Mouse (Mus musculus) gastrocnemius, postnatal 36 days (tissue): ENCODE results near the gene Tlr3. TPM values are rescaled to one million over a fixed set of nuclear protein-coding genes. Genes with fewer than 3 reads are reported as not detected.

Source experiments
- DNase-seq, 2 experiments: peaks; one replicate each; pipeline ENCODE4 v3.0.0; 2022
- intact Hi-C: fragments of 180-260 bp; cut with DNase I; formaldehyde crosslinking; loops from one replicate; pipeline ENCODE4 v1.15.1; 2025
- long read RNA-seq, 2 experiments: library from polyadenylated mRNA; stranded (forward); transcript quantifications; one replicate each; pipeline ENCODE4 v2.0.0; 2021
- total RNA-seq, 2 experiments: library from RNA; stranded (reverse); gene quantifications; 2 replicates each; pipeline ENCODE4 v1.2.3; 2021

Gene Tlr3
- under 1 TPM; 0.91 to 0.99 TPM for total RNA-seq
- long read RNA-seq, experiment 1, partial matches to known transcripts, result 0 of 1 reads
- long read RNA-seq, experiment 1, other reads (novel, unspliced or antisense), result 1 of 1 reads
- long read RNA-seq, experiment 2, partial matches to known transcripts, result 0 of 1 reads
- long read RNA-seq, experiment 2, other reads (novel, unspliced or antisense), result 1 of 1 reads

- intact Hi-C loops, result no loop called here
- no peak for DNase-seq
Measured at GRCm38 (mm10) chr8:45410882-45411281, at the start of gene Tlr3. Tlr3 (minus strand) TSS chr8:45411080.

- no peak for DNase-seq
- intact Hi-C loops, result loop anchor here (2.0 to 5.0 kb wide), 2 partner anchors 325 to 479 kb away; no protein-coding TSS in a partner anchor
Measured at GRCm38 (mm10) chr8:45457874-45458273, 47.0 kb upstream of the Tlr3 start.

GRCm38 (mm10) chr8:45454426-45454825 is 43.5 kb upstream of the Tlr3 start:
- peak in 1 of 2 experiments; percentile 30 for DNase-seq

GRCm38 (mm10) chr8:45452115-45452514 is 41.2 kb upstream of the Tlr3 start:
- intact Hi-C loops, result no loop called here
- DNase-seq, result peak in 1 of 2 experiments; percentile 13

More at GRCm38 (mm10) chr8:45454426-45454825, 43.5 kb upstream of the Tlr3 start:
- intact Hi-C loops, result no loop called here

- DNase-seq, result no peak
Measured at GRCm38 (mm10) chr8:45448842-45449241, 38.0 kb upstream of the Tlr3 start.

GRCm38 (mm10) chr8:45448257-45448656 is 37.4 kb upstream of the Tlr3 start:
- intact Hi-C loops, result no loop called here
- DNase-seq, result no peak

More at GRCm38 (mm10) chr8:45448842-45449241, 38.0 kb upstream of the Tlr3 start:
- intact Hi-C loops, result no loop called here

- intact Hi-C loops, result loop anchor here (5.0 kb wide), 2 partner anchors 343 to 498 kb away; no protein-coding TSS in a partner anchor
- no peak for DNase-seq
Measured at GRCm38 (mm10) chr8:45438899-45439535, 28.1 kb upstream of the Tlr3 start.

GRCm38 (mm10) chr8:45420151-45420550 is 9.3 kb upstream of the Tlr3 start:
- intact Hi-C loops, result no loop called here
- no peak for DNase-seq

- no peak for DNase-seq
- intact Hi-C loops, result no loop called here
Measured at GRCm38 (mm10) chr8:45414965-45415364, 4.1 kb upstream of the Tlr3 start.

- DNase-seq, result peak; percentile 46 to 61
- intact Hi-C loops, result no loop called here
Measured at GRCm38 (mm10) chr8:45410146-45410880, 567 bp downstream of the Tlr3 start.

- DNase-seq, result no peak
- intact Hi-C loops, result no loop called here
Measured at GRCm38 (mm10) chr8:45409702-45410101, 1.2 kb downstream of the Tlr3 start.

GRCm38 (mm10) chr8:45383250-45383649 is 27.6 kb downstream of the Tlr3 start:
- no peak for DNase-seq
- intact Hi-C loops, result no loop called here

GRCm38 (mm10) chr8:45381963-45382347 is 28.9 kb downstream of the Tlr3 start, which contains the start of gene Fam149a:
Fam149a (minus strand) TSS chr8:45382291.
- DNase-seq, result no peak
- intact Hi-C loops, result no loop called here

- DNase-seq, result no peak
- intact Hi-C loops, result no loop called here
Measured at GRCm38 (mm10) chr8:45381075-45381962, 29.6 kb downstream of the Tlr3 start.

- intact Hi-C loops, result no loop called here
- DNase-seq, result no peak
Measured at GRCm38 (mm10) chr8:45380598-45380997, 30.3 kb downstream of the Tlr3 start.

GRCm38 (mm10) chr8:45374071-45374470 is 36.8 kb downstream of the Tlr3 start:
- intact Hi-C loops, result no loop called here
- DNase-seq, result no peak

GRCm38 (mm10) chr8:45367154-45367553 is 43.7 kb downstream of the Tlr3 start:
- intact Hi-C loops, result no loop called here
- DNase-seq, result no peak

GRCm38 (mm10) chr8:45363220-45363619 is 47.7 kb downstream of the Tlr3 start:
- DNase-seq, result no peak
- intact Hi-C loops, result no loop called here

GRCm38 (mm10) chr8:45362323-45362722 is 48.6 kb downstream of the Tlr3 start:
- intact Hi-C loops, result no loop called here
- DNase-seq, result no peak

- intact Hi-C loops, result no loop called here
- DNase-seq, result no peak
Measured at GRCm38 (mm10) chr8:45359091-45359605, 51.7 kb downstream of the Tlr3 start.
